Comparison of ENCODE assay signal across 18 mouse cellular contexts in genomic region chr6:137473433-137473832, GRCm38 (mm10).
"Had no signal": no experiment of that assay in that cellular context is flagged by ENCODE, and none has a peak within 500 bp of the region (broad histone marks: within the 10 kb centered on the region; RNA-seq: fewer than 3 reads in every experiment).

No protein-coding gene starts in this region.

- ATAC-seq: intestine, postnatal 0 days; midbrain, embryonic 15.5 days had no signal

- H3K27ac ChIP-seq: layer of hippocampus, adult 2 months; left cerebral cortex, adult 2 months; liver, embryonic 13.5 days; midbrain, embryonic 12.5 days; midbrain, embryonic 15.5 days; neural tube, embryonic 12.5 days; neural tube, embryonic 15.5 days; stomach, postnatal 0 days had no signal

- H3K4me1 ChIP-seq: liver, embryonic 13.5 days had no signal

- H3K4me2 ChIP-seq: liver, embryonic 13.5 days; midbrain, embryonic 12.5 days; midbrain, embryonic 15.5 days; neural tube, embryonic 12.5 days; neural tube, embryonic 15.5 days had no signal

- H3K4me3 ChIP-seq: layer of hippocampus, adult 2 months; left cerebral cortex, adult 2 months; liver, embryonic 13.5 days; midbrain, embryonic 12.5 days; midbrain, embryonic 15.5 days; neural tube, embryonic 12.5 days; neural tube, embryonic 15.5 days had no signal

- H3K9me3 ChIP-seq: liver, embryonic 13.5 days; midbrain, embryonic 15.5 days; neural tube, embryonic 15.5 days had no signal

- H3K27me3 ChIP-seq: liver, embryonic 13.5 days; midbrain, embryonic 12.5 days; neural tube, embryonic 12.5 days; neural tube, embryonic 15.5 days had no signal

- H3K36me3 ChIP-seq: liver, embryonic 13.5 days; midbrain, embryonic 12.5 days; midbrain, embryonic 15.5 days; neural tube, embryonic 12.5 days; neural tube, embryonic 15.5 days had no signal

- H3K9ac ChIP-seq: liver, embryonic 13.5 days; midbrain, embryonic 12.5 days; midbrain, embryonic 15.5 days; neural tube, embryonic 12.5 days; neural tube, embryonic 15.5 days had no signal

- DNase-seq: layer of hippocampus, adult 9-11 months; liver, embryonic 13.5 days; lung, adult 2 months; lung, postnatal 14 days; right cerebral cortex, adult 18-20 months; right cerebral cortex, postnatal 14 days; right cerebral cortex, postnatal 4 days; thymus, adult 2 months; thymus, postnatal 14 days; thymus, postnatal 4 days had no signal
